Mouse (Mus musculus): ENCODE measurements around the gene Mtf1. TPM values are rescaled to one million over a fixed set of nuclear protein-coding genes. Genes with fewer than 3 reads are reported as not detected.

Gene Mtf1
- polyA plus RNA-seq, 1 experiment from 2014 or later, result 8.3 TPM

DNA sequence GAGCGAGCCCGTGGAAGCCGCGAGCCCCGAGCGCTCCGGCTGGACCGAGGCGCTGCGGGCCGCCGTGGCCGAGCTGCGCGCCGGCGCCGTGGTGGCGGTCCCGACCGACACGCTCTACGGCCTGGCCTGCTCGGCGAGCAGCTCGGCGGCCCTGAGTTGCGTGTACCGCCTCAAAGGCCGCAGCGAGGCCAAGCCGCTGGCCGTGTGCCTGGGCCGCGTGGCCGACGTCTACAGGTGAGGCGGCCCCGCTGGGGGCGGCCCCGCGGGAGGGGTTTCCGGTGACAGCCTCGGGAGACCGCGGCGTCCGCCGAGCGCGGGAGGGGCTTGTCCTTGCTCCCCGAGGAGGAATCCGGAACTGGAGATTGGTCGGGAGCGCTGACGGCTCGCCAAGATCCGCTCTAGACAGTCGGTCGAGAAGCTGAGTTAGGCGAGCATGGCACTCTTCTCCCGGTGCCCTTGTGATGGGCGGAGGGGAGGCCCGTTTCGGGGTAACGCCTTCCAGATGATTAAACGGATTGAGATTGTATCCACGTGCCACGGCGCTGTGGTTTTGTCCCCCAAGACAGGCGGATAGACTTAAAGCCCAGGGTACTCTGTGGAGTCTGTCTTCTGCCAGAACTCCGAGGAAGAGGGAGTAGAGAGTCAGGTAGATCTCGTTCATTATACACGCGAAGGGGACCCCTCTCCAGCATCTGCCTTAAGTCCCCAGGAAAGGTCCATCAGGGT lies 49.2 kb downstream of the Mtf1 start, which contains the start of gene 1110065P20Rik:
1110065P20Rik (minus strand) TSS at position 264 of the 726 bp plus-strand sequence.
- CTCF ChIA-PET, result no interaction called here
- ATAC-seq (peak; percentile 75), DNase-seq (ENCODE audit: low read depth, low spot score) (no peak)
- TF ChIP-seq CTCF (IDR thresholded peaks at IDR 0.05), result no peak
- POLR2A ChIA-PET, result interaction anchor here (0.6 kb wide), 1 partner anchor 1668 kb away, joined by 3 read pairs; the partner anchor contains the start of gene Hpcal4
- in situ Hi-C loops (cut with MboI; ENCODE audit: low pct_unique_long_range_greater_than_20kb), result loop anchor here (10.0 kb wide), 1 partner anchor 214 kb away; the partner anchor contains the start of genes Dnali1 and Snip1
- no peaks in the 10 kb centered on the region for H3K27me3 ChIP-seq

DNA sequence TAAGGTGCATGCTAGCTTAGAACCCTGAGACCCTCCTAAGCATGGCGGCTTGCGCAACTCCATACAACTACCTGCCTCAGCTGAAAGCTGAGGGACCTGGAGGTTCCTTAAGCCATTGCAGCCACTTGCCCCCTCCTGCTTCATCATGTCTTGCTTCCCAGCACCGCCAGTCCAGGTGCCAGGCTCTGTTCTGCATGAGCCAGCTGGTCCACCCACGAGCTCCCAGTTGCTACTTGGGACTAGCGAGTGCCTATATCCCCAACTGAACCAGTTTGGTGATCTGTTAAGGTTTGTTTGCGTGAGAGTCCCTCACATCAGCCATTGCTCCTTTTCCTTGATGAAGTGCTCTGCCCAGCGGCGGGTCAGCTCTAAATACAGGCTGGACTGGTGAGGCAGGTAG lies 54.4 kb downstream of the Mtf1 start:
- TF ChIP-seq CTCF (IDR thresholded peaks at IDR 0.05), result no peak
- CTCF ChIA-PET, result interaction anchor here (1.5 kb wide), 1 partner anchor 73 kb away, joined by 3 read pairs; no protein-coding TSS in a partner anchor
- ATAC-seq (no peak), DNase-seq (ENCODE audit: low read depth, low spot score) (no peak)
- in situ Hi-C loops (cut with MboI; ENCODE audit: low pct_unique_long_range_greater_than_20kb), result loop anchor here (10.0 kb wide), 1 partner anchor 209 kb away; the partner anchor contains the start of genes Dnali1 and Snip1
- peaks cover under 1% of the 10 kb centered on the region for H3K27me3 ChIP-seq
- POLR2A ChIA-PET, result no interaction called here

DNA sequence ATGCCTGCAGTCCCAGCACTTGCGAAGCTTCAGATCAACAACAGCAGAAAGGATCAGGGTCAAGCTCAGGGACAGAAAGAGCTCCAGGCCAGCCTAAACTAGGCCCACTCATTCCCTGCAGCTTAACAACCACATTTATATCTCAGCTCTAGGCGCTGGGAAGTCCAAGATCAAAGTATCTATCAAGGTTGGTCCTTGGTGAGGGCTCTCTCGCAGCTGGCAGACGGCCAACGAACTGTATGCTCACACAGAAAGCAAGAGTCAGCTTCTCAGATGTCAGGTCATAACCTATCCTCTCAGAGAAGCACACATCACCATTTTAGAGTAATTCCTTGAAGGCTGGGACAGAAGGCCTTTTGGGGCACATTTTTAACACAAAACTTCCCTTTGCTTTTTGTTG lies 56.5 kb downstream of the Mtf1 start:
- ChIA-PET CTCF (interaction anchor here (0.9 kb wide), 1 partner anchor 25 kb away, joined by 3 read pairs; no protein-coding TSS in a partner anchor), POLR2A (interaction anchor here (1.2 kb wide), 1 partner anchor 9 kb away, joined by 3 read pairs; no protein-coding TSS in a partner anchor)
- TF ChIP-seq CTCF (IDR thresholded peaks at IDR 0.05), result no peak
- ATAC-seq (no peak), DNase-seq (ENCODE audit: low read depth, low spot score) (no peak)
- in situ Hi-C loops (cut with MboI; ENCODE audit: low pct_unique_long_range_greater_than_20kb), result loop anchor here (10.0 kb wide), 1 partner anchor 206 kb away; the partner anchor contains the start of genes Dnali1 and Snip1
- H3K27me3 ChIP-seq, result peaks cover 12% of the 10 kb centered on the region

DNA sequence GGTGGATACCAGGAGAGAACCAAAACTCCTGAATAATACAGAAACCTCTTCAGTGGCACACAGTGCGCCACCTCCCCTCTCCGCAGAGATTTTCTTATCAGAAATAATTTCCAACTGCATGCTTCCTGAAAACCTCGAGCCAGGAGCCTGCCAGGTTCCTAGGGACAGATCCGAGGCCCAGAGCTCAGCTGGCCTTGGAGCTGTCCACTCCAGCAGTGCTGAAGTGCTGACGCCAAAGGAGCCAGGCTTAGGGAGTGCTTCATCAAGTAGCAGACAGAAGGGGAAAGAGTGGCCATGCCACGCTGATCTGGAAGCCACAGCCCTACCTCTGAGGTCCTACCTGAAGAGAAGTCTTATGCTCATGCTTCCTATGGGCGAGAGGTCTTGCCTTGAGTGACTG lies 58.5 kb downstream of the Mtf1 start:
- ATAC-seq, result peak; percentile 54
- H3K27me3 ChIP-seq, result peaks cover 12% of the 10 kb centered on the region
- CTCF ChIA-PET, result no interaction called here
- POLR2A ChIA-PET, result no interaction called here
- DNase-seq (ENCODE audit: low read depth, low spot score), result no peak
- no peak for TF ChIP-seq CTCF (IDR thresholded peaks at IDR 0.05)
- in situ Hi-C loops (cut with MboI; ENCODE audit: low pct_unique_long_range_greater_than_20kb), result no loop called here

DNA sequence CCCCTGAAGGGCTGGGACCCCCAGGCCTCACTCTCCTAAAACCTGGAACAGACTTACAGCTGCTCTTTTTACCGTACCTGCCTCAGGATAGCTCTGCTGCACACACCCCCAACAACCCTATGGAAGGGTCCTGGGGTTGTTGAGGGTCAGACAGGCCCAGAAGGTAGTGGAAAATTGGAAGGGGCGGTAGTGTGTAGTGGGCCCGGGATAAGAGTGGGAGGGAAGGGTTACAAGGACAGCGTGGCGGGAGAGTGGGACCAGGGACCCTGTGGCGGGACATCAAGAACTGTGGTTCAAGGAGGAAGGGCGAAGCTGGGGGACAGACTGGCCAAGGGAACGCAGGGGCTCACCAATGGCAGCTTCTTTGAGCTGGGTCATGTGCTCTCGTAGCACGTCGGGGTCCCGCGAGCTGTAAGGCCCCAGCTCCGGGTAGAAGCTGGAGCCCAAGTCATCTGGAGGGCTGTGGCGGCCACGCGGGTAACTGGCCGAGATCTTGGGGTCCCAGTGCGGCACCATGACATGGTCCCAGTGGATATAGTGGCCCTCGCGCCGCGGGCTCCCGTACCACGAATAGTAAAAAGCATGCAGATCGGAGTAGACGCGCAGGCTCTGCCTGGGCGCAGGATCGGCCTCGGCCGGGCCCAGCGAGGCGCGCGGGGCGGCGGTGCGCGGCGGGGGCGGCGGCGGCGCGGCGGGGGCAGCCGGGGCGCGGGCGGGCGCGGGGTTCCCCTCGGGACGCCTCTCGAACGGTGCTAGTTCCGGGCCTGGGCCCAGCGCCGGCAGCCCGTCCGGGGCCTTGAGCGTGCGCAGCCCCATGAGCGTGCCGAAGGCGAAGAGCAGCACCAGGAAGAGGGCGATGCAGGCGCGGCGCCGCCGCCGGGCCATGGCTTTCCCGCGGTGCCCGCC lies 59.6 kb downstream of the Mtf1 start, which contains the start of gene Maneal:
Maneal (minus strand) TSS at position 889 of the 906 bp plus-strand sequence.
- POLR2A ChIA-PET, result no interaction called here
- DNase-seq (ENCODE audit: low read depth, low spot score) (no peak), ATAC-seq (no peak)
- CTCF ChIA-PET, result no interaction called here
- H3K27me3 ChIP-seq, result peaks cover 12% of the 10 kb centered on the region
- in situ Hi-C loops (cut with MboI; ENCODE audit: low pct_unique_long_range_greater_than_20kb), result no loop called here
- TF ChIP-seq CTCF (IDR thresholded peaks at IDR 0.05), result no peak

DNA sequence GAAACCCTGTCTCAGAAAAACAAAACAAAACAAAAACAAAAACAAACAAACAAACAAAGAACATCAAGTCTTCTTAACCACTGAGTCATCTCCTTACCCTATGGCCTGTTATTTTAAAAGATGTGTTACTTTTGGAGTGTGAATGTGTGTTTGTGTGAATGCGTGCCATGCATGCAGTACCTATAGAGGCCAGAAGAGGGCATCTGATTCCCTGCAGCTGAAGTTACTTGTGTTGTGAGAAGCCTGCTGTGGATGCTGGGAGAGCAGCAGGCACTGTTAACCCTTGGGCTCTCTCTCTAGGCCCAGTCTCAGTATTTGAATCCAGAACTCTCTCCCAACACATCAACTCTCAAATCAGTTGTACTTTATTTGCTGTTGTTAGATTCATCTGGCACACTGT lies 70.8 kb downstream of the Mtf1 start:
- no peaks in the 10 kb centered on the region for H3K27me3 ChIP-seq
- no peak for TF ChIP-seq CTCF (IDR thresholded peaks at IDR 0.05)
- ChIA-PET CTCF (no interaction called here), POLR2A (no interaction called here)
- DNase-seq (ENCODE audit: low read depth, low spot score) (no peak), ATAC-seq (no peak)
- in situ Hi-C loops (cut with MboI; ENCODE audit: low pct_unique_long_range_greater_than_20kb), result no loop called here

DNA sequence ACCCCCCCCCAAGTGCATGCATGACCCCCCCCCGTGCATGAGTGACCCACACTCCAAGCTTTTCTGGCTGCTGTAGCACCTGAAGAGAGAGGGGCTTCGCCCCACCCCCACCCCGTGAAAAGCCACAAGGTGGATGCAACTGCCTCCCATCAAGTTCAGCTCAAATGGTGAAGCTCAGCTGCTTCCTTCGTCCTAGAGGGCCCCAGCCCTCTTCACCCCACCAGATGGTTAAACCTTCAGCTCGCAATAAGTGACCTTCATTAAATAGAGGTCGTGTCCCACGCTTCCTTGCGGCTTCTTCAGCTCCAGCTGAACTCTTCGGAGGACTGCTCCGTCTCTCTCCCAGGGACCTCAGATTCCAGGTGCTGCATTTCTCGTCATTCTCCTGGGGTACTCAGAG lies 78.7 kb downstream of the Mtf1 start, which contains the start of gene Epha10:
Epha10 (plus strand) TSS at position 301 of the 400 bp plus-strand sequence.
- peaks cover 20% of the 10 kb centered on the region for H3K27me3 ChIP-seq
- no peak for TF ChIP-seq CTCF (IDR thresholded peaks at IDR 0.05)
- ATAC-seq, result no peak
- CTCF ChIA-PET, result no interaction called here
- in situ Hi-C loops (cut with MboI; ENCODE audit: low pct_unique_long_range_greater_than_20kb), result no loop called here
- DNase-seq (ENCODE audit: low read depth, low spot score), result no peak
- POLR2A ChIA-PET, result interaction anchor here (0.6 kb wide), 1 partner anchor 410 kb away, joined by 6 read pairs; no protein-coding TSS in a partner anchor

DNA sequence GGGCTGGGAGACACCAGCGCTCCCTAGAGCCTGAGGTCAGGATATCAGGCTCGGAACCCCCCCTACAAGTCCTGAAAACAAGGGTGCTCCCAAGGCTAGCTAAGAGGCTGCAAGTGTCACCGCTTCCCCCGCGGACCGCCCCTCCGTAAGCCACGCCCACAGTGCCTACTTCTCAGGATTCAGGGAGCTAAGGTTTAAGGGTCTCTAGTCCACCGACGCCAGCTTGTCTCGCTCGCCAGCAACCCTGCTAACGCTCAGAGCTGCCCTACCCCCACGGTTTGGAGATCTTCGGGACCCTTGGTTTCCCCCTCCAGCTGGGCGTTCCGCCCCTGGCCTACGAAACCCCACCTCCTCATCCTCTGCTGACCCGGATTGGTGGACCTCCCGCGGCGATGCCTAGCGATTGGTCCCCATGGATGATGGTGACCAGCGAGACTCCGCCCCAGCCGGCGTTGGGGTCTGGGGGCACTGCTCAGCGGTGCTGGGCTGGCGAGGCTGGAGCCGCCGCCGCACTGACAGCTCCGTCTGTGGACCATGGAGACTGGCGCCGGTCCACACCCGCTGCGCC lies 79.5 kb downstream of the Mtf1 start:
- H3K27me3 ChIP-seq, result peaks cover 27% of the 10 kb centered on the region
- ATAC-seq, result no peak
- ChIA-PET CTCF (no interaction called here), POLR2A (no interaction called here)
- no peak for TF ChIP-seq CTCF (IDR thresholded peaks at IDR 0.05)
- no peak for DNase-seq (ENCODE audit: low read depth, low spot score)
- in situ Hi-C loops (cut with MboI; ENCODE audit: low pct_unique_long_range_greater_than_20kb), result no loop called here

DNA sequence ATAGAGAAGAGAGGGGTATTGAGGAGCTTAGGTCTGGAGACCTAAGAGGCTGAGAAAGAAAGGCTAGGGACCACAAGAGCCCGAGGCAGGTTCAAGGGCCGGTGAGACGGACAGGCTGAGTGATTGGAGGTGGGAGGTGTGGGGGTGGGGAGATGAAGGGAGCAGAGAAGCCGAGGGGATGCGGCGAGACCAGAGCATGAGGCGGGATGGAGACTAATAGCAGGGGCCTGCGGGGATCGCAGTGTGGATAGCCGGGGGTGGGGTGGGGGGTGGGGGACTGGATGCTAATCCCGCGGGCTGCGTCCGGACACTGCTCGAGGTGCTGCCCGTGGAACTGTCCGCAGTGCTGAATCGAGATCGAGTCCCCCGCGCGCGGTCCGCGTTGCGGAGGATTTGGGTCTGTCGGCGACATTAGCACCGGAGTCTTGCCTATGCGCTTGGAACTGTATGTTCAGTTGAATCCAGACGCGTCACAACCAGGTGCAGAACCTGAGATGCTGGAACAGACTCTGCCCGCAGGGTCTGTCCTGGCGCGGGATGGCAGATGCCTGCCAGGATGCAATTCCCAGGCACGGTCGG lies 80.3 kb downstream of the Mtf1 start:
- ChIA-PET CTCF (no interaction called here), POLR2A (no interaction called here)
- no peak for DNase-seq (ENCODE audit: low read depth, low spot score)
- in situ Hi-C loops (cut with MboI; ENCODE audit: low pct_unique_long_range_greater_than_20kb), result no loop called here
- no peak for TF ChIP-seq CTCF (IDR thresholded peaks at IDR 0.05)
- no peak for ATAC-seq
- peaks cover 28% of the 10 kb centered on the region for H3K27me3 ChIP-seq

DNA sequence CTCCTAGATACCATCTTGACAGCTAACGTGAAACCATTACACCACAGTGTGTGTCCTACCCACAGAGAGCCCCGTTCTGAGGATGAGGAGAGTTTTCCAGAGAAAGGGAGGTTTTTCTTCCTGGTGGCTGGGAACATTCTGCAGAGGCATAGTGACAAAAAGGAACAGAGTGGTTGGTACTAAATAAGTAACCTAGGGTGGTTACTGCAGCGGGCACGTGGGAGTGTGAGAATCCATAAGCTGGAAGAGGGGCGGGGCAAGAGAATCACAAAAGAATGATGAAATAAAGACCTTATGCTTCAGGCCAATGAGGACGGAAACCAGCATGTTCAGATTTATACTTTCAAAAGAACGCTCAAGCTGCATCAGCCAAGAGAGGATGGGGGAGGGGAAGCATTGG lies 86.8 kb downstream of the Mtf1 start:
- POLR2A ChIA-PET, result no interaction called here
- TF ChIP-seq CTCF (IDR thresholded peaks at IDR 0.05), result no peak
- in situ Hi-C loops (cut with MboI; ENCODE audit: low pct_unique_long_range_greater_than_20kb), result no loop called here

More for the DNA sequence above, 86.8 kb downstream of the Mtf1 start:
- CTCF ChIA-PET, result no interaction called here
- H3K27me3 ChIP-seq, result peaks cover 17% of the 10 kb centered on the region
- ATAC-seq (no peak), DNase-seq (ENCODE audit: low read depth, low spot score) (no peak)
